Mouse (Mus musculus) natural killer cell, adult 2 months (primary cell): Measurements from ENCODE around the gene Ick.
"Not testable (repeated sequence)": the region's sequence is repeated elsewhere in the genome, so short reads cannot be mapped to it uniquely, and the experiment has no call there.

Experiments used
- DNase-seq, 2 experiments: peaks; one replicate each; pipeline ENCODE4 v3.0.0; 2022; ENCODE audit warnings: low spot score in 2 of 2

Ick gene

DNA sequence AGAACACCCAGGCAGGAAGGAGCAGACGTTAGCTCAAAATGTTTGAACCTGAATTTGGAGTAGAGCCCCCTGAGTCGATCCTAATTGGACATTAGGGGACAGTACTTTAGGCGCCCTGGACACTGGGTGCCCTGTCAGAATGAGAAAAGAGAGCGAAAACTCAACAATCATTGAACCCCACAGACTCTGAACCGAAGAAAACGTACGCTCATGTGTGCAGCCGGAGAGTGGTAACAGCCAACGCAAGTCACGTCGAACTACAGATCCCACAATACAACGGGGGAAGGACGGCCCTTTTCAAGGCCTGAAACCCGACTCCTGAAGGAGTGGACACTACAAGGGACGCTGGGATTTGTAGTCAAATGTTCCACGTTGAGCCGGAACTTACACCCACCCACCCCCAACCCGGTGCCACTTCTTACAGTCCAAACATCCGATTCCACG, at the start of gene Ick, which contains the start of gene Fbxo9:
Gene Ick (plus strand): TSS at position 397 of the 444 bp plus-strand sequence.
Gene Fbxo9 (minus strand): TSS at position 270 of the 444 bp plus-strand sequence.
- DNase-seq, result peak; percentile 90

- DNase-seq, result no peak
Observed at GRCm38 (mm10) chr9:78059525-78060120, 49.4 kb upstream of the Ick start.

- no peak for DNase-seq
Observed at GRCm38 (mm10) chr9:78062392-78062791, 46.6 kb upstream of the Ick start.

DNA sequence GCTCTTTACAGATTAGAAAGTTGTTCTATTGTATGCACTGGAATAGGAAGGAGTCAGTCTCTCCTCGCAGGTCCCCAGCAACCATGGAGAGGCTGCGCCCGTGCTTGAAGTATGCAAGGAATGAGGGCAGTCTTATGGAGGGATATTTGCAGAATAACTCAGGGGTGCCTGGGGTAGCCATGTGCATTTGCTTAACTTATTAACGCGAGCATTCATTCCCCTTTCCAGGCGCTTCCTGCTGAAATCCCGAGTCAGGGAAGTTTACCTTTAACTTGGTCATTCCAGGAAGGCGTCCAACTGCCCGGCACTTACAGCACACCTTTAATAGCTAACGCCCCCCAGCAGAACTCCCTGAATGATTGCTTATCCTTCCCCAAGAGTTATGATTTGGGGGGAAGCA, 44.9 kb upstream of the Ick start:
- no peak for DNase-seq

- DNase-seq, result no peak
Observed at GRCm38 (mm10) chr9:78070496-78070895, 38.5 kb upstream of the Ick start.

- no peak for DNase-seq
Observed at GRCm38 (mm10) chr9:78071626-78072025, 37.4 kb upstream of the Ick start.

- DNase-seq, result not testable (repeated sequence)
Observed at GRCm38 (mm10) chr9:78073291-78073690, 35.7 kb upstream of the Ick start.

DNA sequence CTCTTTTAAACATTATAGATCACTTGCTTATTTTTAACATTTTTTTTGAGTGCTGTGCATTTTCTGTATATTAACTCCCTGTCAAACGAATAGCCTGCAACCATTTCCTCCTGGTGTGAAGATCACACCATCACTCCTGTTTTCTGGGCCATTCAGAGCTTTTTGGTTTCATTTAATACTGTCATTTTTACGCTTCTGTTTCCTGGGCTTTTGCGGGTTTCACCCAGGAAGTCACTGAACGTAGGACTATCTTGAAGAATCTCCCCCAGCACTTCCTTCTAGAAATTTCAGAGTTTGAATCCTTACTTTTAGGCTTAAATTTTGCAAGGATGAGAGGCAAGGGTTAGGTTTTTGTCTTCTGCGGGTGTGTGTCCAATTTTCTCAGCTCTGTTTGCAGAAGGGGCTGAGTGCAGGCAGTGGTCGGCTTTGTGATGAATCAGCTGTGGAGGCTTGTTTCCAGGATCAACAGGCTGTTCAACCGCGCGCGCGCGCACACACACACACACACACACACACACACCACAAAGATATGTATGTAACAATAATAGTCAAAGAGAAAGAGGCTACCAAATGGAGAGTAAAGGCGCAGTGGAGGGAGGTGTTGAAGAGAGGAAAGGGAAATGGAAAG, 35.2 kb upstream of the Ick start:
- peak; percentile 5 to 18 for DNase-seq

DNA sequence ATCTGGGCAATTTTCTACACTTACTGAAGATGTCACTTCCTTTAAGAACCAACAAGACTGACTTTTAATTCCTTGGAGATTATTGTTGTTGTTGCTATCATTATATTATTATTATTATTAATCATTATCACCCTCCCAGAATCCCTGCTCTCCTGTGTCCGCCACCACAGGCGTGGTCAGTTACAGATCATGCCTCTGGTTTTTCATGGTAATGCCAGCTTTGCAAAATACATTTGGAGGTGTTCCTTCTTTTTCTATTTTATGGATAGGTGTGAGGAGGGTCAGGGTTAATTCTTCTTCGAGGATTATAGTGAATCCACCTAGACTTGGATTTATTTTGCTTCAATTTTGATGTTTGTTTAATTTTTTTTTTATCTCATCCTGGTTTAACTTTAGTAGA, 33.7 kb upstream of the Ick start:
- no peak for DNase-seq

GRCm38 (mm10) chr9:78078240-78078639, 30.8 kb upstream of the Ick start:
- DNase-seq, result no peak

GRCm38 (mm10) chr9:78081835-78082234, 27.2 kb upstream of the Ick start:
- no peak for DNase-seq

GRCm38 (mm10) chr9:78084341-78084740, 24.7 kb upstream of the Ick start:
- DNase-seq, result no peak

- DNase-seq, result no peak
Observed at GRCm38 (mm10) chr9:78085722-78086287, 23.2 kb upstream of the Ick start.

GRCm38 (mm10) chr9:78087751-78088150, 21.2 kb upstream of the Ick start:
- DNase-seq, result no peak

DNA sequence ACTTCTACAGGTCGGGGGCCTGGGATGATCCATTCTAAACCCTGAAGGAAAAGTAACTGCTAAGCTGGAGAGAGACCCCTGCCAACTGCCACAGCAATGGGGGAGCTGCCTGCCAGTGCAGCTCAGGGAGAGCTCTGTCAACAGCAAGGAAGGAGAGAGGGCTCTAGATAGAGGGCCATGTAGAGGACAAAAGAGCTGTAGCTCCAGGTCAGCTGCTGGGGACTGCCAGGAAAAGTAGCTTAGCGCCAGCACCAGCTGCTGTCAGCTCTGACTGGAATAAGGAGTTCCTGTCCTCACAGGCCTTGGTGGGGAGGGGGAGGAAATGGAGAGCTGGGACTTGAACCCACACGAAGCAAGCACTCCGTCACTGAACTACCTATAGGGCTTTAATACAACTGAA, 20.5 kb upstream of the Ick start:
- no peak for DNase-seq

- no peak for DNase-seq
Observed at GRCm38 (mm10) chr9:78088971-78089370, 20.0 kb upstream of the Ick start.

DNA sequence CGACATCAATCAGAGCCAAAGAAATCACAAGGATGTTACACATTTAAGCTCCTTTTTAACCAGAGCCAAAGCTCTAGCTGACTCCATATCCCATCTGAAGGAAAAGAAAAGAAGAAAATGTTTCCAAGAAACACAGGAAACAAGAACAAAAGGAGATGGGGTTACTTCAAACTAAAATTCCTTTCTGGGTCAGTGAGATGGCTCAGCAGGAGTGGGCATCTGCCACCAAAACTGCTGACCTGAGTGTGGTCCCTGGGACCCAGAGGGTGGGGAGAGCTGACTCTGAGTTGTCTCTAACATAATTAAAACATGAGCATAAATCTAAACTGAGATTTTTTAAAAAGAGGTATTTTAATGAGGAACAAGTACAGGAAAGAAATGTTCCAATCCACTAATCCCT, 19.1 kb upstream of the Ick start:
- DNase-seq, result no peak

- no peak for DNase-seq
Observed at GRCm38 (mm10) chr9:78090596-78090995, 18.4 kb upstream of the Ick start.

- no peak for DNase-seq
Observed at GRCm38 (mm10) chr9:78095686-78096085, 13.3 kb upstream of the Ick start.

GRCm38 (mm10) chr9:78096376-78096775, 12.6 kb upstream of the Ick start:
- DNase-seq, result peak in 1 of 2 experiments; percentile 18

DNA sequence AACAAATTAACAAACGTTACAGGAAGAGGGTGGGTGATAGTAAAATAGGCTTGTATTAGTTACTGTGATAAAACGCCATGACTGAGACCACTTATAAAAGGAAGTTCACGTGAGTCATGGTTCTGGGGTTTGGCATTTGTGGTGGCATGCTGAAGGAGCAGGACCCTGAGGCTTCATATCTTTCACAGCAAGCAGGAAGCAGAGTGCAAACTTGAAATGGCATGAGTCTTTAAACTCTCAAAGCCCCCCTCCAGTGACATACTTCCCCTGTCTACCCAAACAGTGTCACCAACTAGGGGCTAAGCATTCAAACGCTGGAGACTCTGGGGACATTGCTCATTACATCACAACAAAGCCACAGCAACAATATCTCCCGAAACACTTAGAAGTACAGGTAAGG, 8.0 kb upstream of the Ick start:
- DNase-seq, result peak; percentile 61 to 62

DNA sequence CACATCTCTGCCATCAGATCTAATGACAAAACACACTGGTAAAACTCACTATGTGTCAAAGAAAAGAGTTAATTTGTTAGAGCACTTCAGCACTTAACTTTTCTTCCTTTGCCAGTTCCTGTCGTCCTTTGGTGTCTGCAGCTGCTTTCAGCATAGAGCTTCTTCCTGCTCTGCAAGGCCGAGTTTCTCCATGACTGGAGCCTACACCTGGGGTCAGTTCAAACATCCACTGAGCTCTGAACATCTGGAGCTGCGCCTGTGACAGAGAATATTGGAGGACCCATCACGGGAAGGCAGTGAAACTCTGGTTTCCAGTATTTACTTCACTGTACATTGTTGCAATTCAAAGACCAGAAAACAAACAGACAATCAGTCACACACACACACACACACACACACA, 7.6 kb upstream of the Ick start:
- peak in 1 of 2 experiments; percentile 19 for DNase-seq

GRCm38 (mm10) chr9:78103965-78104560, 4.9 kb upstream of the Ick start:
- DNase-seq, result no peak
